Mouse (Mus musculus) limb, embryonic 15.5 days (tissue): ENCODE measurements around the gene Slc25a51. TPM values are rescaled to one million over a fixed set of nuclear protein-coding genes. Genes with fewer than 3 reads are reported as not detected.

ENCODE experiments used
- ATAC-seq: fragments of 200-750 bp; cut with Nextera tagmentation; 2 replicates; pipeline ENCODE4 v1.8.0; 2017; ENCODE audit warnings: low read depth, moderate TSS enrichment; ENCODE audit not compliant: insufficient number of reproducible peaks, low FRiP score, low TSS enrichment
- H3K27ac ChIP-seq: fragments of 300-500 bp; sonication (generic); 2 replicates; pipeline ENCODE4 v1.5.1; 2015; ENCODE audit warnings: moderate library complexity, mild to moderate bottlenecking, inconsistent platforms
- H3K27me3 ChIP-seq: fragments of 300-500 bp; sonication (generic); 2 replicates; pipeline ENCODE4 v1.6.1; 2015; ENCODE audit warnings: inconsistent platforms
- H3K36me3 ChIP-seq: fragments of 300-500 bp; sonication (generic); 2 replicates; pipeline ENCODE4 v1.6.1; 2015; ENCODE audit warnings: inconsistent platforms
- H3K4me1 ChIP-seq: fragments of 300-500 bp; sonication (generic); 2 replicates; pipeline ENCODE4 v1.6.1; 2015; ENCODE audit warnings: inconsistent platforms
- H3K4me2 ChIP-seq: fragments of 300-500 bp; sonication (generic); 2 replicates; pipeline ENCODE4 v1.6.1; 2015; ENCODE audit warnings: mild to moderate bottlenecking, inconsistent platforms
- H3K4me3 ChIP-seq: fragments of 300-500 bp; sonication (generic); 2 replicates; pipeline ENCODE4 v1.5.1; 2015; ENCODE audit warnings: mild to moderate bottlenecking, inconsistent platforms
- H3K9ac ChIP-seq: fragments of 300-500 bp; sonication (generic); 2 replicates; pipeline ENCODE4 v1.6.1; 2015; ENCODE audit warnings: inconsistent platforms
- H3K9me3 ChIP-seq: fragments of 300-500 bp; sonication (generic); 2 replicates; pipeline ENCODE4 v1.6.1; 2016; ENCODE audit warnings: inconsistent platforms
- WGBS: fragments of 180-500 bp; shearing (Covaris S2); methylation state at CpG from one replicate; pipeline ENCODE4 v1.1.7; 2015; 5-methylcytosine and 5-hydroxymethylcytosine counted together
- polyA plus RNA-seq: library from polyadenylated mRNA; unstranded; fragments of >200 nt; fragmentation: Nextera tagmentation; extraction: Ambion mirVana; gene quantifications from 2 replicates; pipeline ENCODE4 v1.2.1, GENCODE M21; 2015

Slc25a51 gene
- polyA plus RNA-seq, result 58.0 and 61.8 TPM in 2 replicates

DNA sequence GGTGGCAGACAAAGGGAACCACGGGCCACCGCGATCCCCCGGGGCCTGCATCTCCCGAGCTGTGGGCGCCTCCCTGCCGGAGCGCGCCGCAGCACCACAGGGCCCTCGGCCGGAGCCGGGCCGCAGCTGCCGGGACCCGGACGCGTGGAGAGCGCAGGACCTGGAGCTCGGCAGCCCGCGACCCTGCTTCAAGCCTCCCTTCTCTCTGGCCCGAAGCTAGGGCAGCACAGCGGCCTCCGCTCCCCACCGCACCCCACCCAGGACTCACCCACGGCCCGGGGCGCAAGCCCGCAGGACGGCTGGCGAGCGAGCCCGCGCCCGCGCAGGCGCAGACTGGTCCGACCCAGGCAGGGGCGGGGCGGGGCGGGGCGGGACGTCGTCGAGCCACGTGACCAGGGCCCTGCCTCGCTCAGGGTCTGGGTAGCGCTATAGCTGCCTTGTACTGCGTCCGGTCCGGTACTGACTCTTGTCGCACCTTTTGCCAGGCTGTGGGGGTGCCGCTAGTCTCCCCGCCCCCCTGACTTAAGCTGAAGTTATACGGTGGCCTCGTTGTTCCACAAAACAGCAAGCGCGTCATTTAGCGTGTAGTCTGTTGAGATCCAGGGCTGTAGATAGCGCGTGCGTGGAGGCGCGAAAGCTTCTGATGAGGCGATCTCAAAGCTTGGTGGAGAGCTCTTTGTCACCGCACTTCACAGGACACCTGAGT, at the start of gene Slc25a51:
Gene Slc25a51, minus strand, starts transcription at position 340 of the 706 bp plus-strand sequence.
- Histone ChIP-seq H3K9me3 (no peaks in the 10 kb centered on the region), H3K4me2 (peak within 1 kb of the TSS; percentile 81), H3K9ac (peak within 1 kb of the TSS; percentile 94), H3K36me3 (peaks cover 10% of the 10 kb centered on the region), H3K4me1 (peaks cover 23% of the 10 kb centered on the region), H3K27ac (peak within 1 kb of the TSS; percentile 96), H3K27me3 (no peaks in the 10 kb centered on the region), H3K4me3 (peak within 1 kb of the TSS; percentile 98)
- peak; percentile 97 for ATAC-seq
- under 1% methylated on average over 56 of the region's 67 CpGs for WGBS

DNA sequence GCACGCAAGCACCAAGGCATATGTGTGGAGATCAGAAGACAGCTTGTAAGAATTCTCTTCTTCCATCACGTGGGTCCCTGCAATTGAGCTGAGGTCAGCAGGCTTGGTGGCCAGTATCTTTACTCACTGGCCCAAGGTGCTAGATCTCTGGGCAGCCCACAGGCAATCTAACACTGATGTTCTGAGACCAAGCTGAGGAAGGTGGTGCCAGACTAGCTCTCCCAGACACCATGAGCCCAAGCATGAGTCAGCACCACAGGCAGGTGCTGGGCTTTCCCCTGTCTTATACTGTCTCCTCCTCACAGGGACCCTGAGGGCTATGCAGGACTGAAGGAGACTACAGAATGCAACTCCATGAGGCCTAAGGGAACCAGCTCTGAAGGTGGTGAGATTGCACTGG, 49.0 kb upstream of the Slc25a51 start:
- H3K4me1 ChIP-seq, result peaks cover 55% of the 10 kb centered on the region
- no peak overlapping the region for H3K27ac ChIP-seq
- 0 out of 2 replicates have a peak, but pooled peaks cover 3% of the 10 kb centered on the region for H3K27me3 ChIP-seq
- ATAC-seq, result no peak
- H3K4me2 ChIP-seq, result no peak overlapping the region
- peaks cover 12% of the 10 kb centered on the region; the same call in 1 of the 2 replicates for H3K36me3 ChIP-seq
- 83% methylated on average over 2 of the region's 2 CpGs for WGBS
- H3K9me3 ChIP-seq, result no peaks in the 10 kb centered on the region
- H3K9ac ChIP-seq, result no peak overlapping the region
- H3K4me3 ChIP-seq, result no peak overlapping the region

DNA sequence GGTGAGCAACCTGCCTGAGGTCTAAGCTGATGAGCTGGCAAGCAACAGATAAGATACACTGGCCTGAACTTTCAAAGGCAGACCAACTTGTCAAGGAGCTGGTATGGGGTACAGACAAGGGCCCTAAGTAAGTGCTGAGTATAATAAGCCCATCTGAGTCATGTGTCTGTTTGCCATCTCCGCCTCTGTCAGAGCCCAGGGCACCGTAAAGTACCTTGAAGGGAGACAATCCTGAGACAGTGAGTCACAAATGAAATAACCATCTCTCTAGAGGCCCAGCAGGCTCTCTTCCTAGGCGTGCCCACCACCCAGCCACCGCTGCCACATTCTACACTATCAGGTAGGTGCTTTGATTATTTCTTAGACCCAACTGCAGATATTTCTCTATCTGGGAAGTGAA, 46.4 kb upstream of the Slc25a51 start:
- 84% methylated on average over 4 of the region's 4 CpGs for WGBS
- peaks cover 12% of the 10 kb centered on the region for H3K36me3 ChIP-seq
- H3K27ac ChIP-seq, result no peak overlapping the region
- H3K27me3 ChIP-seq, result 0 out of 2 replicates have a peak, but pooled peaks cover 3% of the 10 kb centered on the region
- no peak for ATAC-seq
- no peak overlapping the region for H3K9ac ChIP-seq
- no peak overlapping the region for H3K4me3 ChIP-seq
- peaks cover 60% of the 10 kb centered on the region for H3K4me1 ChIP-seq
- H3K4me2 ChIP-seq, result no peak overlapping the region
- H3K9me3 ChIP-seq, result no peaks in the 10 kb centered on the region

DNA sequence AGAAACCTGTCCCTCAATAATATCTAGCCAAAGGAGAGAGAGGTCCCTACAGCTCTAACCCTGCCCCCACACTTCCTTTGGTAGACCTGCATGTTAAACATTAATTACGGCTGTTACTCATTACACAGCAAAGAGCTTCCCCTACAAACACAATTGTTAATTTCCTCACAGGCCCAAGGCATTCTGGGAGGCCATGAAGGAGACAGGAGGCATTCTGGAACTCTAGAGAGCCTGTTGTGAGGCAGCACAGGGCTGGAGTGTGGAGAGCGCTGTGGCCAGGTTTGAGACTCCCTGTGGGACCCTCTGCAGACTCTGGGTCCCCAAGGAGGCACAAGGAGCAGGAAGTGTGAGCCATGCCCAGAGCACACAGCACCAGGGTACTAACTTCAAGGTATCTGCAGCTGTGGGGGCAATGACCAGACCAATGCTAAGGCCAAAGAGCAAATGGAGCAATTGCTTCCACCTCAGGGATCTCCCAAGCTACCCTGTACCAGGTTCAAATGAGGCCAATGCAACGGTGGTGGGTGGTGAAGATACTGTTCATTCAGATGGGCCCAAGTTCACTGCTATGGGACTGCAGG, 44.8 kb upstream of the Slc25a51 start:
- Histone ChIP-seq H3K27me3 (no peaks in the 10 kb centered on the region), H3K36me3 (peaks cover 10% of the 10 kb centered on the region), H3K4me2 (no peak overlapping the region), H3K4me1 (peaks cover 44% of the 10 kb centered on the region), H3K27ac (no peak overlapping the region; the same call in 1 of the 2 replicates), H3K4me3 (no peak overlapping the region), H3K9ac (no peak overlapping the region), H3K9me3 (no peaks in the 10 kb centered on the region)
- ATAC-seq, result no peak
- WGBS, result 38% methylated on average over 3 of the region's 3 CpGs

DNA sequence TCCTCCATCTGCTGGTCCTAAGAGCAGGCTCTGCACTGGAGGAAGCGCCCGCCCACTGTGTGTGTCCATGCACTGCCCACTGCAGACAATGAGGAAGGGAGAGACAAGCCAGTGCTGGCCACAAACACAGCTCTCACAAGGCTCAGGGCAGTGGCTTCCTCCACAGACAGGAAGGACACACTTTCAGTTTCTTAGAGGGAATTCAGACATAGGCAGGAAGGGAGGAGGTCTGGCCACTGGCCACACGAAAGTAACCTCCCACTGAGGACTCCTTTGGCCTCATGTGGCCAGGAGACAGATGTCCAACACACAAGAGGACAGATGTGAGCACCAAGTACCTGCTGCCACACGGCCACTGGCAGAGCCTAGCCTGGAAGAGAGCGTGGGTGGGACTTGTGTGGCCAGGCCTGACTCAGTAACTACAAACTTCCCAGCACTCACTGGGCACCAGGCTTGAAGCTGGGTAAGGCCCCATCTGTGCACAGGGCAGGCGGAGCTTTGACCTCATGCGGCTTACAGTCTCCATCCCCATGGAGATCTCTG, 44.1 kb upstream of the Slc25a51 start:
- no peak for ATAC-seq
- H3K4me1 ChIP-seq, result peaks cover 44% of the 10 kb centered on the region
- peaks cover 10% of the 10 kb centered on the region for H3K36me3 ChIP-seq
- no peaks in the 10 kb centered on the region for H3K27me3 ChIP-seq
- H3K27ac ChIP-seq, result peak overlapping the region; percentile 38; the same call in 1 of the 2 replicates
- H3K9me3 ChIP-seq, result no peaks in the 10 kb centered on the region
- no peak overlapping the region for H3K4me3 ChIP-seq
- no peak overlapping the region for H3K4me2 ChIP-seq
- 56% methylated on average over 7 of the region's 7 CpGs for WGBS
- no peak overlapping the region for H3K9ac ChIP-seq

DNA sequence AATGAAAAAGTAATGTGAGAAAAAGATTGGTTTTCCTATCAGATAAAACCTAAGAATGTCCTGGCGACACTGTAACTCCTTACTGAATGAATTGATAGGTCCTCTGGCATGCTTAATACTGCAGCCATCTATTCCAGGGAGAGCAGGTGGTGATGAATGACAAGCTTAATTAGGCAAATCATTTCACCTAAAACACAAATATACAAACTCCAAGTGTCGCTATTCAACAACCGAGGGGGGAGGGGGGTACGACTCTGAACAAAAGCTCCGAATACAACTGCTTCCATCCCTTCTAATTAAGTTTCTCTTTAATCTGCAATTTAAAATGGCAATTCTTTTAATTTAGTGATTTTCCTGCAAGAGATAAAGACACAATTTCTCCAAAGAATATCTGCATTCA, 40.4 kb upstream of the Slc25a51 start:
- Histone ChIP-seq H3K27me3 (no peaks in the 10 kb centered on the region), H3K27ac (no peak overlapping the region), H3K9me3 (no peaks in the 10 kb centered on the region), H3K4me3 (no peak overlapping the region), H3K36me3 (peaks cover 20% of the 10 kb centered on the region), H3K9ac (no peak overlapping the region), H3K4me2 (no peak overlapping the region), H3K4me1 (peaks cover 26% of the 10 kb centered on the region)
- 87% methylated on average over 5 of the region's 5 CpGs for WGBS
- no peak for ATAC-seq

DNA sequence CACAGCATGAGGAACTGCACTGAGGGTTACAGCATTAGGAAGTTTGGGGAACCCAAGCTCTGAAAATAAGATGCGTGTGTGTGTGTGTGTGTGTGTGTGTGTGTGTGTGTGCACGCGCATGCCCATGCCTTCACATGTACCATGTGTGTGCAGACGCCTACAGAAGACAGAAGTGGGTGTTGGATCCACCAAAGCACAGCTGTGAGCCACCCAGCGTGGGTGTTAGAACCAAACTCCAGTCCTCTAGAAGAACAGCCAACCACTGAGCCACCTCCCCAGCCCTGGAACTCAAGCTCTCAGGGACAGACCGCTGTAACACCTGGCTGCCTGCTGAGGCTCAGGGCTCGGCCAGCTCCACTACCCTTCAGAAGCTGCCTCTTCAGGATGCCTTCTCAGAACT, 39.9 kb upstream of the Slc25a51 start:
- Histone ChIP-seq H3K9me3 (no peaks in the 10 kb centered on the region), H3K9ac (no peak overlapping the region), H3K27me3 (no peaks in the 10 kb centered on the region), H3K4me3 (no peak overlapping the region), H3K4me2 (no peak overlapping the region), H3K27ac (no peak overlapping the region), H3K36me3 (peaks cover 20% of the 10 kb centered on the region), H3K4me1 (peaks cover 21% of the 10 kb centered on the region)
- no peak for ATAC-seq
- WGBS, result 82% methylated on average over 7 of the region's 7 CpGs

DNA sequence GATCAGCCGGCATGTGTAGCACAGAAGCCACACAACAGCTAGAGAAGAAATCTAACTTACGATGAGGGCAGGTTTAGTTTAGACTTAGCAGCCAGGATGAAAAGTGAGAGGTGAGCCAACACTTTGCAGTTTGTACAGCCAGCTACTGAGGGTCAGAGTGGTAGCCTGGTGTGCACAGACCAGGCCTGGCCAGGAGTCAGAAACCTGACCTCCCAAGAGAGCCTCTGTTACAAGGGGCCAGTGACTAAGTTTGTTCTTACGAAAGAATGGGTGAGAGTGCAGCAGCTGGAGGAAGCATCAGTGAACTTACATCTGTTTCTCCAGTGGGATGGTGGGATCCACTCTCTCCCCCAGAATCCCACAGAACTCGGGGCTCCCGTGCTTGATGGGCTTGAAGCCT, 38.6 kb upstream of the Slc25a51 start:
- H3K4me2 ChIP-seq, result no peak overlapping the region
- H3K27me3 ChIP-seq, result no peaks in the 10 kb centered on the region
- peaks cover 10% of the 10 kb centered on the region; the same call in 1 of the 2 replicates for H3K4me1 ChIP-seq
- no peak overlapping the region for H3K9ac ChIP-seq
- H3K4me3 ChIP-seq, result no peak overlapping the region
- no peaks in the 10 kb centered on the region for H3K9me3 ChIP-seq
- 88% methylated on average over 5 of the region's 5 CpGs for WGBS
- no peak overlapping the region for H3K27ac ChIP-seq
- ATAC-seq, result no peak
- H3K36me3 ChIP-seq, result peaks cover 24% of the 10 kb centered on the region

DNA sequence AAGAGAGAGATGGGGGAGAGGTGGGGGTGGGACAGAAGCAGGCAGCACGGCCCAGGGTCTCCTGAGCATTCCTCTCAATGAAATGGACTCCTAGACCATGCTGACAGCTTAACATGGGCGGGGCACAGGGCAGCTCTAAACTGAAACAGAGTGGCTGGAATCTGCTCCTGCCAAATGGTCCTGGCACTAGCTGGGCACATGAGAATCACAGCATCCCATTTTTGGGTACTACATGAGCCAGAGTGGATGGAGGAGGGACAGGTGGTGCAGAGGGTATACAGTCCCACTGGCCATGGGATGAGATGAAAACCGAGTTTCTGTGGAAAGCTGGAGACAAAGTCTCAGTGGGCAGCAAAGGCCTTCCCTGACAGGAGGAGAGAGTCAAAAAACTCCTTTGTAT, 36.7 kb upstream of the Slc25a51 start:
- Histone ChIP-seq H3K9me3 (no peaks in the 10 kb centered on the region), H3K4me2 (no peak overlapping the region), H3K36me3 (peaks cover 24% of the 10 kb centered on the region), H3K4me3 (no peak overlapping the region), H3K27me3 (no peaks in the 10 kb centered on the region), H3K4me1 (0 out of 2 replicates have a peak, but pooled peaks cover 2% of the 10 kb centered on the region), H3K9ac (no peak overlapping the region), H3K27ac (no peak overlapping the region)
- no peak for ATAC-seq
- WGBS, result 63% methylated on average over 3 of the region's 3 CpGs

DNA sequence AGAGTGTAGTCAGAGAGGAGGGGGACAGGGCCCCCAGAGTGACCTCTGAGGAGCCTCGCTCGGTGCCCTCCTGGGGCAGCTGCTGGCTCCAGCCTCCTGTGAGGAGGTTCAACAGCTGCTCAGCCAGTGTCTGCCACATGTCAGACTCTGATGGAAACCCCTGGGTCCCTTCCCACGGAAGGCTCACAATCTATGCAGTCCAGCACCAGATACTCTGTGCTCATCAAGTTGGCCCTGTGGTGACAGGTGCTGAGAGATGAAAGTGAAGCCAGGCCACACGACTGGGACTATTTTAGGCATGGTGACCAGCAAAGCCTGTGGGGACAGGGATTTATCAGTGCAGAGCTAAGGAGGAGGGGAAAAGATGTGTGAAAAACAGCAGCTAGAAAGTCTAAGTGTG, 36.2 kb upstream of the Slc25a51 start:
- no peaks in the 10 kb centered on the region for H3K9me3 ChIP-seq
- no peaks in the 10 kb centered on the region for H3K27me3 ChIP-seq
- H3K9ac ChIP-seq, result no peak overlapping the region
- H3K4me1 ChIP-seq, result 0 out of 2 replicates have a peak, but pooled peaks cover 2% of the 10 kb centered on the region
- H3K4me2 ChIP-seq, result no peak overlapping the region
- 48% methylated on average over 4 of the region's 4 CpGs for WGBS
- H3K4me3 ChIP-seq, result no peak overlapping the region
- no peak overlapping the region for H3K27ac ChIP-seq
- ATAC-seq, result no peak
- H3K36me3 ChIP-seq, result peaks cover 24% of the 10 kb centered on the region

DNA sequence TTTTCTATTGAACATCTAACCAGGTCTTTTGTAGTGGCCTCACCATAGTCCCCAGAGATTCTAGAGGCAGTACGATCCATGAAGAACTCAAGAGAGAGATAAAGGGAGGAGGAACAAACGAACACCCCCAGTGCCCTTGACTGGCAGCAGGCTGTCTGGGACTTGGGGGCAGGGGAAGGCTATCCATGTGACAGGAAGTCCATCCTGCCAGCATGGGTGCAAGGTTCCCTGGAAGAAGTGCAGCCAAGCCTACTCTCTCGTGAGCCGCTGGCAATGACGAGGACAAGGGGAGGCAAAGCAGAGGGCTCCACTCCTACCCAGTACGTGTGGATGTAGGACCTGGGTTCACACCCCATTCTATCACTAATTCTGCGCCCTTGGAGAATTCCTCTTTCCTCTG, 35.1 kb upstream of the Slc25a51 start:
- Histone ChIP-seq H3K27ac (no peak overlapping the region), H3K9me3 (no peaks in the 10 kb centered on the region), H3K9ac (no peak overlapping the region), H3K4me2 (no peak overlapping the region), H3K4me3 (no peak overlapping the region), H3K36me3 (peaks cover 24% of the 10 kb centered on the region), H3K27me3 (no peaks in the 10 kb centered on the region), H3K4me1 (peaks cover 12% of the 10 kb centered on the region)
- no peak for ATAC-seq
- 84% methylated on average over 7 of the region's 7 CpGs for WGBS

DNA sequence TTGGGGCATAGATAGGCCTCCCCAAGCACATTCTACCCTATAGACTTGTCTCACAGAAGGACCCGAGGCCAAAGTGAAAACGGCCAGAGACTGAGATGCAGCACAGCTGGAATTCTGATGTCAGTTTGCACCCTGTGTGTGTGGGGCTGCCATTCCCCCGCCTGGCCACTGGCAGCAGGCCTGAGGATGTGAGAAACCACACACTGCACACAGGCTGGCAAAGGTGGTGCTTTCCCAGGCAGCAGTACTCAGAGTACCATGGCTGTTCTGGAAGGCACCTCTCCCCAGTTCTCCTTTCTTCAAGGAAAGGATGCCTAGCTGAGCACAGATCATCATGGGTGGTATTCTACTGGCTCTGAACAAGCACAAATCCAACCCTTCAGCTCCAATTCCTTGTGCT, 33.7 kb upstream of the Slc25a51 start:
- Histone ChIP-seq H3K4me1 (peaks cover 17% of the 10 kb centered on the region), H3K4me3 (no peak overlapping the region), H3K36me3 (peaks cover 24% of the 10 kb centered on the region), H3K4me2 (no peak overlapping the region), H3K9me3 (no peaks in the 10 kb centered on the region), H3K27ac (no peak overlapping the region), H3K27me3 (no peaks in the 10 kb centered on the region), H3K9ac (no peak overlapping the region)
- no peak for ATAC-seq
- WGBS, result 54% methylated on average over 3 of the region's 3 CpGs
